Mouse (Mus musculus): ENCODE results near the gene Arglu1.

GRCm38 (mm10) chr8:8639569-8640263, 50.6 kb downstream of the Arglu1 start:
- TF ChIP-seq POLR2A (IDR thresholded peaks at IDR 0.05; ENCODE audit: low read depth, low read length) = no peak
- no peak for TF ChIP-seq CTCF (IDR thresholded peaks at IDR 0.05; ENCODE audit: extremely low read depth, insufficient read depth, insufficient read length, insufficient replicate concordance)
